In genomic region chr4:59581314-59582185, GRCm38 (mm10) we compare ENCODE assay signal across 8 mouse cellular contexts. TPM values are rescaled to one million over a fixed set of nuclear protein-coding genes. Genes with fewer than 3 reads are reported as not detected.
A peak's percentile ranks its signal among the peaks of the same experiment; 100 is the strongest.
DNase-seq lines count a peak whose midpoint lies in the region; ATAC-seq lines count a peak whose summit lies in the region.

Hsdl2 (plus strand) TSS chr4:59581563.

- H3K4me3 ChIP-seq in lung, embryonic 16.5 days (ENCODE audit: low read length), result peak within 1 kb of the TSS; percentile 65

- WGBS in lung, embryonic 16.5 days, result under 1% methylated on average over 61 of the region's 61 CpGs

- H3K4me2 ChIP-seq in lung, embryonic 16.5 days (ENCODE audit: low read depth, low read length), result peak within 1 kb of the TSS; percentile 83

- peak; percentile 89 to 95 for ATAC-seq in hematopoietic stem cell, adult 5-6 weeks (replicated peaks in 1 of 2; ENCODE audit: insufficient read depth in 1 of 2, low FRiP score in 2 of 2, low TSS enrichment in 1 of 2, low read depth in 1 of 2, poor library complexity in 2 of 2, severe bottlenecking in 2 of 2)
- peak; percentile 98 for ATAC-seq in lung, embryonic 16.5 days (ENCODE audit: low read depth)

- no peaks in the 10 kb centered on the region for H3K36me3 ChIP-seq in lung, embryonic 16.5 days (ENCODE audit: control insufficient read depth, insufficient read depth, low read length)

- H3K9me3 ChIP-seq in lung, embryonic 16.5 days (ENCODE audit: control insufficient read depth, low read length), result no peaks in the 10 kb centered on the region

- DNase-seq in MEL-GATA-1-ER (ENCODE audit: extremely low read depth, low read depth), result peak; percentile 99
- peak; percentile 99 for DNase-seq in cerebellum, adult 8-10 months
- peak; percentile 99 for DNase-seq in forelimb bud, embryonic 11.5 days (ENCODE audit: low read depth, low spot score)
- DNase-seq in layer of hippocampus, adult 9-10 months (ENCODE audit: low spot score), result peak; percentile 95
- DNase-seq in ovary, postnatal 10 days (ENCODE audit: low spot score), result peak; percentile 93
- peak; percentile 99 to 100 for DNase-seq in thymus, postnatal 10 days (ENCODE audit: low spot score in 2 of 2)

- peak within 1 kb of the TSS; percentile 80 for H3K27ac ChIP-seq in lung, embryonic 16.5 days (ENCODE audit: low read length)

- H3K4me1 ChIP-seq in lung, embryonic 16.5 days (replicated peaks; ENCODE audit: control insufficient read depth, insufficient read depth, low read length), result peaks cover 11% of the 10 kb centered on the region; the same call in 1 of the 2 replicates

- no peaks in the 10 kb centered on the region for H3K27me3 ChIP-seq in lung, embryonic 16.5 days (ENCODE audit: control insufficient read depth, insufficient read depth, low read depth, low read length)

- peak within 1 kb of the TSS; percentile 72 for H3K9ac ChIP-seq in lung, embryonic 16.5 days (ENCODE audit: low read length)

RNA-seq across cellular contexts. Expression of gene Hsdl2, which starts in this region (rescaled TPM):
- 30.5 and 33.6 TPM in 2 replicates for total RNA-seq in hematopoietic stem cell, adult 5-6 weeks (2017)
- polyA plus RNA-seq in lung, embryonic 16.5 days (2015; fragmentation: Nextera tagmentation; extraction: Ambion mirVana), result 23.8 and 26.3 TPM in 2 replicates

Comparison
In these comparisons a context has a peak if more than half of its experiments do, and no peak if none do; other contexts are left out.
1. Peak in every context shown above with its lines: DNase-seq, ATAC-seq, H3K4me3 ChIP-seq and H3K27ac ChIP-seq.